Mouse (Mus musculus) liver, embryonic 14.5 days (tissue): ENCODE results near the gene Scml4. TPM values are rescaled to one million over a fixed set of nuclear protein-coding genes. Genes with fewer than 3 reads are reported as not detected.

ENCODE experiments used
- ATAC-seq: fragments of 200-750 bp; cut with Nextera tagmentation; 2 replicates; pipeline ENCODE4 v1.8.0; 2017; ENCODE audit warnings: moderate number of reproducible peaks, mild to moderate bottlenecking, moderate library complexity; ENCODE audit not compliant: insufficient read depth
- DNase-seq, 3 experiments: peaks; one replicate each; pipeline ENCODE4 v3.0.0-alpha.2; 2012 to 2013; ENCODE audit warnings: low read depth in 3 of 3, low spot score in 3 of 3
- H3K27ac ChIP-seq: fragments of 300-500 bp; sonication (generic); 2 replicates; pipeline ENCODE4 v1.5.1; 2014; ENCODE audit warnings: moderate library complexity, mild to moderate bottlenecking, control low read depth, inconsistent platforms
- H3K27me3 ChIP-seq: fragments of 300-500 bp; sonication (generic); 2 replicates; pipeline ENCODE4 v1.6.1; 2014; ENCODE audit warnings: mild to moderate bottlenecking, low read length, moderate library complexity; ENCODE audit not compliant: control insufficient read depth, insufficient read depth
- H3K36me3 ChIP-seq: fragments of 300-500 bp; sonication (generic); replicated peaks from 2 replicates; pipeline ENCODE4 v1.6.1; 2014; ENCODE audit warnings: low read depth; ENCODE audit not compliant: control insufficient read depth, insufficient read depth
- H3K4me1 ChIP-seq, 2 experiments: fragments of 200-500 bp in 1 of 2; fragments of 300-500 bp in 1 of 2; sonication (generic) in 1 of 2; replicated peaks; 2 replicates each; pipeline ENCODE4 v1.6.1; 2012 to 2014; ENCODE audit warnings: antibody characterized with exemption in 1 of 2, inconsistent platforms in 1 of 2, low read length in 1 of 2; ENCODE audit not compliant: control insufficient read depth in 2 of 2, insufficient read depth in 2 of 2
- H3K4me2 ChIP-seq: fragments of 300-500 bp; sonication (generic); 2 replicates; pipeline ENCODE4 v1.6.1; 2014; ENCODE audit warnings: low read depth, mild to moderate bottlenecking, control low read depth, moderate library complexity
- H3K4me3 ChIP-seq, 2 experiments: fragments of 200-500 bp in 1 of 2; fragments of 300-500 bp in 1 of 2; sonication (generic) in 1 of 2; 2 replicates each; pipeline ENCODE4 v1.5.1; 2012 to 2014; ENCODE audit warnings: low read depth in 2 of 2, low read length in 2 of 2, mild to moderate bottlenecking in 2 of 2, control low read depth in 1 of 2, inconsistent platforms in 1 of 2, moderate library complexity in 1 of 2; ENCODE audit not compliant: insufficient read depth in 1 of 2
- H3K9ac ChIP-seq: fragments of 300-500 bp; sonication (generic); replicated peaks from 2 replicates; pipeline ENCODE4 v1.6.1; 2014; ENCODE audit warnings: mild to moderate bottlenecking, control low read depth, moderate library complexity
- H3K9me3 ChIP-seq: fragments of 300-500 bp; sonication (generic); 2 replicates; pipeline ENCODE4 v1.6.1; 2016; ENCODE audit warnings: low read length, mixed read lengths; ENCODE audit not compliant: control insufficient read depth
- CTCF ChIP-seq: IDR thresholded peaks from 2 replicates; pipeline ENCODE4 v1.5.1; 2016; ENCODE audit warnings: antibody characterized with exemption, low read depth, control low read depth
- EP300 ChIP-seq: IDR thresholded peaks from 2 replicates; pipeline ENCODE4 v1.6.1; 2016; ENCODE audit warnings: antibody characterized with exemption, low read depth
- WGBS: fragments of 180-500 bp; shearing (Covaris S2); extraction: QIAGEN DNeasy Blood & Tissue Kit; methylation state at CpG from one replicate; pipeline ENCODE4 v1.1.7; 2014; ENCODE audit not compliant: insufficient replicate concordance; 5-methylcytosine and 5-hydroxymethylcytosine counted together
- polyA plus RNA-seq, 2 experiments: library from polyadenylated mRNA; depleted of rRNA in 1 of 2; stranded (reverse) in 1 of 2; unstranded in 1 of 2; fragments of >200 nt; fragmentation: Nextera tagmentation in 1 of 2; extraction: Ambion mirVana in 1 of 2; gene quantifications; 2 replicates each; pipeline versions ENCODE4 v1.2.1 to v1.2.3; 2012 to 2014

The Scml4 gene
- polyA plus RNA-seq, 2 experiments = 0.15 to 0.19 TPM

DNA sequence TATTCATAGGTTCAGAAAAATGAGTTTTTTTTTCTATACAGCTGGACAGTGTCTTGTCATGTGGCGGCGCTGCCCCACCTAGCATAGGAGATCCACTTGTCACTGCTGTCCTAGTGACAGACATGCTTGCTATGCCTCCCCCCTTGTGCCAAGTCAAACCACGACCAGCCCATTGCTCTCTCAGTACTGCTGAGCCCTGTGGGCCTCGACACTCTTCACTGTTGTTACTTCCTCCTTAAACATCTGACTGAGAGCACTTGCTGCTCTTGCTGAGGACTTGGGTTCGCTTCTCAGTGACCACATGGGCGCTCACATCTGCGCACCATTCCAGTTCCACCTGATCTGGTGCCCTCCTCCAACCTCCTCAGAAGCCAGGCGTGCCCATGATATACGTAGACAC lies 8.2 kb downstream of the Scml4 start:
- H3K9ac ChIP-seq = no peak overlapping the region
- H3K36me3 ChIP-seq = no peaks in the 10 kb centered on the region
- ATAC-seq (no peak), DNase-seq (no peak)
- no peaks in the 10 kb centered on the region for H3K9me3 ChIP-seq
- no peaks in the 10 kb centered on the region for H3K27me3 ChIP-seq
- no peak overlapping the region for H3K4me3 ChIP-seq
- no peaks in the 10 kb centered on the region for H3K4me1 ChIP-seq
- no peak overlapping the region for H3K27ac ChIP-seq
- H3K4me2 ChIP-seq = no peak overlapping the region
- no peak for TF ChIP-seq CTCF
- TF ChIP-seq EP300 = no peak
- 55% methylated on average over 9 of the region's 9 CpGs for WGBS

DNA sequence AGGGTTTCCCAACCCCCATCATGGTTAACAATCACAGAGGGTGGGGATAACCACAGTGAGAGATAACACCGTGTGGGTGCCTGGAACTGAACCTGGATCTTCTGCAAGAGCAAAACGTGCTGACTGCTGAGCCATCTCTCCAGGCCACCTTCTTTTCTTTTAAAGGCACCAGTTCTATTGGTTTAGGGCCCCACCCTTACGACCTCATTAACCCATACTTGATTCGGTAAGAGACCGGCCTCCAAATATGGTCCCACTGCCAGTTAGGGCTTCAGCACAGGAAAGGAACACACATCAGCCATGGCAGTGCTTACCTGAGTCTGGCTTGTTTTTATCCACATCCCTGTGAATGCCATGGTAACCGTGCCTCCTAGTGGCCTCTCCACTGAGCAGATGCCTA lies 9.3 kb downstream of the Scml4 start:
- Histone ChIP-seq H3K4me3 (no peak overlapping the region), H3K9me3 (no peaks in the 10 kb centered on the region), H3K27ac (no peak overlapping the region), H3K9ac (no peak overlapping the region), H3K36me3 (no peaks in the 10 kb centered on the region), H3K27me3 (no peaks in the 10 kb centered on the region), H3K4me2 (no peak overlapping the region), H3K4me1 (no peaks in the 10 kb centered on the region)
- WGBS = 38% methylated on average over 6 of the region's 6 CpGs
- no peak for TF ChIP-seq CTCF
- TF ChIP-seq EP300 = no peak
- no peak for ATAC-seq
- DNase-seq = no peak

DNA sequence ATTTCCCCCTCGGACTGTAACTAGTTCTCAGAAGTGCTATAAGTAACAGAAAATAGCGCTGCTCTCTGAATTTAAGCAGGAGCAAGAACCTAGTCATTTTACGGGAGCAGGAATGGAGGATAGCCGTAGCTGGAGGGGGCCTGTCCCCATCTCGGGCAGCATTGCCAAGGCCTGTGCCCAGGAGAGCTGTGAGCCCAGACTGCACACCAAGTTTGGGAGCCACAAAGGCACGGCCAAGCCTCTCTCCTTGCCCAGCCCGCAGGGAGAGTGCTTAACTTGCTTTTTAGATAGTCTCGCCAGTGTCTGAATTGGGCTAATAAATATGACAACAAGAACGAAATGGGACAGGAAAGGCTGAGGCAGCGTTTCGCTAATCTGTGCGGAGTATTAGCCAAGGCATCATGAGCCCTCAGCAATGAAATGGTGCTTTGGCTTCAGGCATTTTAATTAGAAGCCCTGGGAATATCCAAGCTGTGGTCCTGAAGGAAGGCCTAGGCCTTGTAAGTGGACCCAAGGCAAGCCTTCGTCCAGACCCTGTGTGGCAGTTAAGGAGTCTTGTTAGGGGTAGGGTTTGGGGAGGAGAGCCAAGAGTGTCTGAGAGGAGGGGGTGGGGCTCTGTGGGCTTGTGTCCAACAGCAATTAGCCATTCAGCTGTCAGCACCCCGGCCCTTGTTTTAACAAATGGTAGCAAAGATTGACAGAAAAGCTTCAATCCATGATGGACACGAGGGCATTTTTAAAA lies 12.3 kb downstream of the Scml4 start:
- no peak for TF ChIP-seq CTCF
- no peak for TF ChIP-seq EP300
- no peak for ATAC-seq
- H3K4me3 ChIP-seq = no peak overlapping the region

DNA sequence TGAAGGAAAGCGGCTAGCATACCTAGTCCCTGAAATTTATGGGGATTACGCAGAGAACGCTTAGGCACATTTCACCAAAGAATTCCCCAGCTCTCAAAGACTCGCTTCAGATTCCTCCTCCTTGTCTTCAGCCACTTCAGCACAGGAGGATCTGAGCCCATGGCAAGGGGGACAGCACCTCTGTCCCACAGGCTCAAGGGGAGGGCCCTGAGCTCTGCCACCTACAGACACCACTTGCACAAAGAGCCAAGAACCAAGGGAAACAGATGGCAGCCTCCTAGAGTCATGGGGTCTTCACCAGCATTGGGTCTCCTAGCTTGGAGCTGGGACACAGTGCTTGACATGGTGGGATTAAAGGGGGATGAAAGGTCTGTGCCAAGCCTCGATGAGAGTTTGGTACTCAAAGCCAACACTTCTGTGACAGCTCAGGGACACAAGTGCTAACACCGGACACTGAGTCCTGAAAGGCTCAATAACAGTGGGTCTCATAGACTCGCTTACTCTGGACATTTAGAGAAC lies 13.0 kb downstream of the Scml4 start:
- ATAC-seq = no peak

More for the DNA sequence above, 12.3 kb downstream of the Scml4 start:
- Histone ChIP-seq H3K36me3 (no peaks in the 10 kb centered on the region), H3K27ac (no peak overlapping the region), H3K9ac (no peak overlapping the region), H3K9me3 (no peaks in the 10 kb centered on the region), H3K4me2 (no peak overlapping the region), H3K27me3 (no peaks in the 10 kb centered on the region), H3K4me1 (no peaks in the 10 kb centered on the region)
- 66% methylated on average over 15 of the region's 15 CpGs for WGBS
- no peak for DNase-seq

DNA sequence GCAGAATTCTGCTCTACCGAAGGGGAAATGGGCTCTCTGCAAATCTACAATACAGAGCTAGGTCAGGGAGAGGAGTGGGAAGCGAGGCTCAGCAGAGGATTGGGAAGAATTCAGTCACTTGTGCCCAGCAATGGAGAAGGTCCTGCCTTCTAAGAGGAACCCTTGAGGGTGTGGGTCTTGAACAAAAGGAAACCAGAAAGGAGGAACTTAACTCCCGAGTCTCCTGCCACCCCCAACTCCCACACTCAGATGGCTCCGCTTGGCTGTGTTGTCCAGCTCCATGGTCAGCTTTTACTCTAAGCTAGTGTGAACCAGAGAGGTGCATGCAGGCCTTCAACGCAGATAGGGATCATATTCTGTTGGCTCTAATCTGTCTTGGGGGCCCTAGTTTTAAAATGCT lies 16.0 kb downstream of the Scml4 start:
- Histone ChIP-seq H3K4me3 (no peak overlapping the region), H3K9ac (no peak overlapping the region), H3K9me3 (no peaks in the 10 kb centered on the region), H3K27me3 (no peaks in the 10 kb centered on the region), H3K36me3 (no peaks in the 10 kb centered on the region), H3K4me2 (no peak overlapping the region), H3K4me1 (no peaks in the 10 kb centered on the region), H3K27ac (no peak overlapping the region)
- ATAC-seq (no peak), DNase-seq (no peak)
- no peak for TF ChIP-seq EP300
- 31% methylated on average over 5 of the region's 5 CpGs for whole genome bisulfite sequencing

More for the DNA sequence above, 13.0 kb downstream of the Scml4 start:
- WGBS = 76% methylated on average over 7 of the region's 7 CpGs
- Histone ChIP-seq H3K4me2 (no peak overlapping the region), H3K36me3 (no peaks in the 10 kb centered on the region), H3K9ac (no peak overlapping the region), H3K27ac (no peak overlapping the region), H3K4me1 (no peaks in the 10 kb centered on the region), H3K9me3 (no peaks in the 10 kb centered on the region), H3K27me3 (no peaks in the 10 kb centered on the region), H3K4me3 (no peak overlapping the region)
- DNase-seq = no peak
- TF ChIP-seq CTCF = no peak
- TF ChIP-seq EP300 = no peak
